Mouse (Mus musculus): ENCODE data around the gene Cdc26. TPM values are rescaled to one million over a fixed set of nuclear protein-coding genes. Genes with fewer than 3 reads are reported as not detected.
A peak's percentile ranks its signal among the peaks of the same experiment; 100 is the strongest.

Cdc26 gene
- polyA plus RNA-seq, 1 experiment: 19.2 TPM

- Histone ChIP-seq H3K27ac (ENCODE audit: control insufficient read depth, insufficient read depth, low read depth, low read length) (no peak within 1 kb of the TSS), H3K4me1 (ENCODE audit: control insufficient read depth, insufficient read depth, low read length) (no peaks in the 10 kb centered on the region), H3K27me3 (ENCODE audit: control insufficient read depth, insufficient read depth, low read length) (no peaks in the 10 kb centered on the region), H3K36me3 (ENCODE audit: control insufficient read depth, insufficient read depth, low read length) (no peaks in the 10 kb centered on the region), H3K4me3 (ENCODE audit: control insufficient read depth, low read depth, low read length) (no peak within 1 kb of the TSS)
- TF ChIP-seq POLR2A (IDR thresholded peaks at IDR 0.05; ENCODE audit: control insufficient read depth, low read depth, low read length) (no peak), CTCF (IDR thresholded peaks at IDR 0.05; ENCODE audit: control insufficient read depth, insufficient read depth, insufficient replicate concordance, low read depth, low read length) (no peak)
Measured at GRCm38 (mm10) chr4:62435081-62435480, 26.6 kb upstream of the Cdc26 start, which contains the start of gene Rnf183. Rnf183 (minus strand) TSS chr4:62435252.

- H3K27ac ChIP-seq (ENCODE audit: control insufficient read depth, insufficient read depth, low read depth, low read length): no peak overlapping the region
- H3K36me3 ChIP-seq (ENCODE audit: control insufficient read depth, insufficient read depth, low read length): no peaks in the 10 kb centered on the region
- H3K4me3 ChIP-seq (ENCODE audit: control insufficient read depth, low read depth, low read length): no peak overlapping the region
- TF ChIP-seq POLR2A (IDR thresholded peaks at IDR 0.05; ENCODE audit: control insufficient read depth, low read depth, low read length): no peak
- TF ChIP-seq CTCF (IDR thresholded peaks at IDR 0.05; ENCODE audit: control insufficient read depth, insufficient read depth, insufficient replicate concordance, low read depth, low read length): no peak
- H3K27me3 ChIP-seq (ENCODE audit: control insufficient read depth, insufficient read depth, low read length): no peaks in the 10 kb centered on the region
- H3K4me1 ChIP-seq (ENCODE audit: control insufficient read depth, insufficient read depth, low read length): no peaks in the 10 kb centered on the region
Measured at GRCm38 (mm10) chr4:62433939-62434870, 25.8 kb upstream of the Cdc26 start.

GRCm38 (mm10) chr4:62431522-62431921, 23.1 kb upstream of the Cdc26 start:
- TF ChIP-seq CTCF (IDR thresholded peaks at IDR 0.05; ENCODE audit: control insufficient read depth, insufficient read depth, insufficient replicate concordance, low read depth, low read length) (no peak), POLR2A (IDR thresholded peaks at IDR 0.05; ENCODE audit: control insufficient read depth, low read depth, low read length) (no peak)
- Histone ChIP-seq H3K27ac (ENCODE audit: control insufficient read depth, insufficient read depth, low read depth, low read length) (no peak overlapping the region), H3K4me1 (ENCODE audit: control insufficient read depth, insufficient read depth, low read length) (peaks cover 18% of the 10 kb centered on the region), H3K4me3 (ENCODE audit: control insufficient read depth, low read depth, low read length) (no peak overlapping the region), H3K27me3 (ENCODE audit: control insufficient read depth, insufficient read depth, low read length) (no peaks in the 10 kb centered on the region), H3K36me3 (ENCODE audit: control insufficient read depth, insufficient read depth, low read length) (no peaks in the 10 kb centered on the region)

- H3K4me3 ChIP-seq (ENCODE audit: control insufficient read depth, low read depth, low read length): no peak overlapping the region
- no peaks in the 10 kb centered on the region for H3K36me3 ChIP-seq (ENCODE audit: control insufficient read depth, insufficient read depth, low read length)
- no peak overlapping the region for H3K27ac ChIP-seq (ENCODE audit: control insufficient read depth, insufficient read depth, low read depth, low read length)
- peaks cover 18% of the 10 kb centered on the region for H3K4me1 ChIP-seq (ENCODE audit: control insufficient read depth, insufficient read depth, low read length)
- TF ChIP-seq POLR2A (IDR thresholded peaks at IDR 0.05; ENCODE audit: control insufficient read depth, low read depth, low read length) (no peak), CTCF (IDR thresholded peaks at IDR 0.05; ENCODE audit: control insufficient read depth, insufficient read depth, insufficient replicate concordance, low read depth, low read length) (no peak)
- H3K27me3 ChIP-seq (ENCODE audit: control insufficient read depth, insufficient read depth, low read length): no peaks in the 10 kb centered on the region
Measured at GRCm38 (mm10) chr4:62430678-62431077, 22.2 kb upstream of the Cdc26 start.

GRCm38 (mm10) chr4:62429616-62430015, 21.2 kb upstream of the Cdc26 start:
- Histone ChIP-seq H3K27ac (ENCODE audit: control insufficient read depth, insufficient read depth, low read depth, low read length) (no peak overlapping the region), H3K27me3 (ENCODE audit: control insufficient read depth, insufficient read depth, low read length) (no peaks in the 10 kb centered on the region), H3K4me1 (ENCODE audit: control insufficient read depth, insufficient read depth, low read length) (peaks cover 18% of the 10 kb centered on the region), H3K36me3 (ENCODE audit: control insufficient read depth, insufficient read depth, low read length) (no peaks in the 10 kb centered on the region; the same call in 1 of the 2 replicates), H3K4me3 (ENCODE audit: control insufficient read depth, low read depth, low read length) (no peak overlapping the region)
- no peak for TF ChIP-seq POLR2A (IDR thresholded peaks at IDR 0.05; ENCODE audit: control insufficient read depth, low read depth, low read length)
- no peak for TF ChIP-seq CTCF (IDR thresholded peaks at IDR 0.05; ENCODE audit: control insufficient read depth, insufficient read depth, insufficient replicate concordance, low read depth, low read length)

GRCm38 (mm10) chr4:62427978-62428758, 19.7 kb upstream of the Cdc26 start:
- Histone ChIP-seq H3K36me3 (ENCODE audit: control insufficient read depth, insufficient read depth, low read length) (no peaks in the 10 kb centered on the region; the same call in none of the 2 replicates), H3K4me1 (ENCODE audit: control insufficient read depth, insufficient read depth, low read length) (peaks cover 18% of the 10 kb centered on the region), H3K27me3 (ENCODE audit: control insufficient read depth, insufficient read depth, low read length) (no peaks in the 10 kb centered on the region), H3K27ac (ENCODE audit: control insufficient read depth, insufficient read depth, low read depth, low read length) (no peak overlapping the region), H3K4me3 (ENCODE audit: control insufficient read depth, low read depth, low read length) (peak overlapping the region; percentile 14)
- no peak for TF ChIP-seq CTCF (IDR thresholded peaks at IDR 0.05; ENCODE audit: control insufficient read depth, insufficient read depth, insufficient replicate concordance, low read depth, low read length)

GRCm38 (mm10) chr4:62425891-62426290, 17.4 kb upstream of the Cdc26 start:
- H3K27me3 ChIP-seq (ENCODE audit: control insufficient read depth, insufficient read depth, low read length): no peaks in the 10 kb centered on the region
- peaks cover 18% of the 10 kb centered on the region for H3K4me1 ChIP-seq (ENCODE audit: control insufficient read depth, insufficient read depth, low read length)
- H3K4me3 ChIP-seq (ENCODE audit: control insufficient read depth, low read depth, low read length): no peak overlapping the region
- no peak for TF ChIP-seq CTCF (IDR thresholded peaks at IDR 0.05; ENCODE audit: control insufficient read depth, insufficient read depth, insufficient replicate concordance, low read depth, low read length)
- TF ChIP-seq POLR2A (IDR thresholded peaks at IDR 0.05; ENCODE audit: control insufficient read depth, low read depth, low read length): no peak
- no peak overlapping the region for H3K27ac ChIP-seq (ENCODE audit: control insufficient read depth, insufficient read depth, low read depth, low read length)
- peaks cover 1% of the 10 kb centered on the region for H3K36me3 ChIP-seq (ENCODE audit: control insufficient read depth, insufficient read depth, low read length)

All from testis, adult 2 months (tissue).